Mouse (Mus musculus): Measurements from ENCODE around the gene Dgcr8.

The Dgcr8 gene

GRCm38 (mm10) chr16:18249364-18249967, 39.6 kb downstream of the Dgcr8 start:
- in situ Hi-C loops (cut with MseI, MboI) = no loop called here

DNA sequence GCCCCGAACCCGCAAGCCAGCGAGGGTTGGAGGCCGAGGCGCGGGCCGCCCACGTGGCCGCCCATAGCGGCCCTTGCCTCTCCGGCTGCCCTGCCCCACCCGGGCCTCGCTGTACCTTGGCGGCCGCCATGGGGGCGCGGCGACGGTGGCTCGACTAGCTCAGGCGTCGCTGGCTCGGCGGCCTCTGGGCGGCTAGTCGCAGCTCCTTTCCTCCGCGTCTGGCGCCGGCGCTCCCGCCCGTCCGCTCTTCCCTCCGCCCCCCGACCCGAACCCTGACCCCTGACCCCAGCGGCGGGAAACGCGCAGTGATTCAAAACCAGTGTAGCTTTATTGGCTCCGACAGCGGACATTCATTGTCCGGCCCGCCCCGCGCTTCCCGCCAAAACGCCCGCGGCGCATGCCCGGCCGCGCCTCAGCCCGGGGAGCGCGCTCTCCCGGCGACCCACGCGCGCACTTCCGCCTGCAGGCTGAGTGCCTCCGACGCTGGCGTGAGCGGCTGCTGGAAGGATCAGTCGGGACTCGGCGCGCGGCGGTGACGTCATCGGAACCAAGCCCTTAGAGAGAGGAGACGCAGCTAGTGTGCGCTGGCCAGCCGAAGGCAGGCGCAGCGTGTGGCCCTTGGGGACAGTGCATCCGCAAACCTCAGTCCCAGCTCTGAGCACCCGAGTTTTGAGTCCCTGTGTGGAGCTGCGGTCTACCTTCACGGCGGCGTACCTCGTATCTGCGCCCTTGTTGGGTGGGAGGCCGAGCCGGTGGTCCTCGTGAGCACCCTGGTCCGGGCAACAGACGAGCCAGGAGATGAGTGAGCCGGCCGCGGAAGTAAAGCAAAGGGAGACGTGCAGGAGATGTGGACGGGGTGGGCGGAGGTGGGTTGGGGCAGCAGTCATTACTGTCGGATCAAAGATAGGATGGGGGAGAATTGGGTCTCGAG, 40.3 kb downstream of the Dgcr8 start, which contains the start of the genes Trmt2a and Ranbp1:
Trmt2a (plus strand) TSS at position 247 of the 931 bp plus-strand sequence.
Ranbp1 (minus strand) TSS at position 300 of the 931 bp plus-strand sequence.
- in situ Hi-C loops (cut with MseI, MboI) = no loop called here

DNA sequence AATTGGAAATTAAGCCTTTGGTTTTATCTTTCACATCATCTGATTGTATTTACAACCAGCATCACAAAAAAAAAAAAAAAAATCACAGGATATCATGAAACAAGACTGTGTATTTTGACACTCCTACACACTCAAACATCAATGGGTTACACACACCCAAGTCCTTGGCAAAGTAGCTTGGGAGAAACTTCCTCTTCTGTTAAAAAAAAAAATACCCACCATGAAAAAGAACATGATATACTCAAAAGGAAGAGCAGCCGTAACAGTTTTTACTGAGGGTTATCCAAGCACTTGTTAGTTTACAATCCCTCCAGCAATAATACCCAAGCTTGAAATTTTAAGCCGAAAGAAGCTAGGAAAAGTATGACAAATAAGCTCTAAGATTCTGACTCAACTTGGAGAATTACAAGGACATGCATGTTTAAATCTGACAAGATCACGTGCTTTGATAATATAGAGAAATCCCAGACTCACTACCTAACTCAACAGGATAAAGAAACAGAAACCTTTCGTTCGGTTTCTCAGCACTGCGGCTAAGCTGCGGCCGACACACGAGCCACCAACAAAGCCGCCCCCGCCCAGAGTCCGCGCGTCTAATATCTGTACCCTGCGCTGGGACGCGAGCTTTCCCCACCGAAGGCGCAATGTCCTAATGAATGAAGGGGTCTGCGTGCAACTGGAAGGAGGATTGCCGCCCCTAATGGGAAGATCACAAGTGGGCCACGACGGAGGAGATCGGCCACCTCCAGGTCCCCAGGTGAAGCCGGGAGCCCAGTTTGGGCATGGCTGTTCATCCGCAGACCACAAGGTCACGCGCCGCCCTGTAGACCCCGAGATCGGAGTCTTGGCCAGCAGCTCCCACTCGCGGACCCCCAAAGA, 41.3 kb downstream of the Dgcr8 start:
- in situ Hi-C loops (cut with MseI, MboI) = no loop called here

GRCm38 (mm10) chr16:18241581-18241980, 47.5 kb downstream of the Dgcr8 start:
- in situ Hi-C loops (cut with MseI, MboI) = no loop called here

- in situ Hi-C loops (cut with MseI, MboI) = no loop called here
Observed at GRCm38 (mm10) chr16:18236676-18237501, 52.2 kb downstream of the Dgcr8 start.

DNA sequence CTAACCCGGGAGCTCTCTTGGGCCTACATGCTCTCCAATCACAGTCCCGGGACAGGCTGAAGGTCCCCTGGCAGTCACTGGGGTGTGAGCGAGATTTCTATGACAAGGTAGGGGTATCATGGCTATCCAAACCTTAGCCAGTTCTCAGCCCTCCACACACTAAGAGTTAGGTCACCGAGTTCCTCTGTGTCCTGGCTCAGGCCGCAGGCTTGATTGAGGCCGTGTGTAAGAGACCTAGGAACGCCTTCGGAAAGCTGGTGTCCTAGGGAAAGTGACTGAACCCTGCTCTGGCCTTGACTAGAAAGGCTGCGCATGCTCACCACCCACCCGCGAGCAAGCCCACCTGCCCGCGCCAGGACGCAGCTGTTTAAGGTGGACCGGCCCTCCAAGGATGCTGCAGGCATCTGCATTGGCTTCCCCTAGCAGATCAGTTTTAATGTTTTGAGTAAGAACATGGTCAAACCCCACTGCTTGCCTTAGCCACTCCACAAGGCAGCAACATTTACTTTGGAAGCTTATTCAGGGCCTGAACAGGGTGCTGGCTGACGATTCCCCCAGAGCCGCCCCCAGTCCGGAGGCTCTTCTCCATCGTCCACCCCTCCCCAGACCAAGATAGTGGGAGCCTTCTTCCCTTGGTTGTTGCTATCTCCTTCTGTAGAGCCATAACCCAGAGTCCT, 53.5 kb downstream of the Dgcr8 start:
- in situ Hi-C loops (cut with MseI, MboI) = no loop called here

DNA sequence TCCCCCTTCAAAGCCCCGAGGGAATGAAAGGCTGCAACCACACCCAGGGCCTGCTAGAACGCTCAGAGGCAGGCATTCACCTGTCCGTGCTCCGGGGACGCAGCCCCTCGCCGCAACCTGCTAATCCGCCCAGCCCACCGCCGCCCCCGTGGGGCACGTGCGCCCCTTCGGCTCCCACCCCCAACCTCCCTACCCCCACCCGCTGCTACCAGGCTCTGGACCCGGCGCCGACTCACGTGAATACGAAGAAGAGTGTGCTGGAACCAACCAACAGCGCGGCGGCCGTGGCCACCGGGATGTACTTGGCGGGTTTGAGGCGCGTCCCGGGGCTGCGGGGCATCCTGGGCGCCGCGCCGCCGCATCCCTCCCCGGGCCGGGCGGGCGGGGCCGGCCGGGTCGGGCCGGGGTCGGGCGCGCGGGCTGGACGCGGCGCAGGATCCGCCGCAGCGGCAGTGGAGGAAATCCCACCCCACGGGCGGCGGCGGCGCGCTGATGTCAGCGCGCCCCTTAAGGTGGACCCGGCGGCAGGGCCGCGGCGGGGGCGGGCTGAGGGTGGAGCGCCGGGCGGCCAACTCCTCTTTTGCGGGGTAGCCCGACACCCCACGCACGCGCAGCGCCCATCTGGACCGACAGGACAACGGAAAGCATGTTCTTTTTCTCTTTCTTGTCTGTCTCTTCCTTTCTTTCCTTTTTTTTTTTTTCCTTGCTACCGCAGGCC, 54.2 kb downstream of the Dgcr8 start, which contains the start of gene Zdhhc8:
Zdhhc8 (minus strand) TSS at position 466 of the 718 bp plus-strand sequence.
- in situ Hi-C loops (cut with MseI, MboI) = no loop called here

GRCm38 (mm10) chr16:18233919-18234670, 55.0 kb downstream of the Dgcr8 start:
- in situ Hi-C loops (cut with MseI, MboI) = no loop called here

DNA sequence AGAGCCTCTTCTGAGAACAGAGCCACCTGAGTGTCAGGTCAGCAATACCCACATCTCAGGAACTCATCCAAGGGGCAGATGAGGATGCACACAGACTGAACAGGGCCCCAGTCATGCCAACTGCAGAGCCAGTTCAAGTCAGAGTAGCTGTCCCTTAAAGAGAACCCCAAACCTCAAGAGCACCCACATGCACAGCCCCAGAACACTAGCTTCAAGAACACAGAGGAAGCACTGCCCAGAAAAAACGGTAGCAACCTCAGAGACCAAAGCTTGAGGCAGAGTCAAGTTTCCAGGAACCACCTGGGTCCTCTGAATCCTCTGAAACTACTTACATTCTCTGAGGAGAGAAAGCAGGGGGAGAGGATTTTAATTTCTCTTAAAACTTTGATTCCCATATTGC, 55.6 kb downstream of the Dgcr8 start:
- in situ Hi-C loops (cut with MseI, MboI) = no loop called here

- in situ Hi-C loops (cut with MseI, MboI) = no loop called here
Observed at GRCm38 (mm10) chr16:18231451-18231850, 57.6 kb downstream of the Dgcr8 start.

- in situ Hi-C loops (cut with MseI, MboI) = no loop called here
Observed at GRCm38 (mm10) chr16:18231047-18231446, 58.0 kb downstream of the Dgcr8 start.

DNA sequence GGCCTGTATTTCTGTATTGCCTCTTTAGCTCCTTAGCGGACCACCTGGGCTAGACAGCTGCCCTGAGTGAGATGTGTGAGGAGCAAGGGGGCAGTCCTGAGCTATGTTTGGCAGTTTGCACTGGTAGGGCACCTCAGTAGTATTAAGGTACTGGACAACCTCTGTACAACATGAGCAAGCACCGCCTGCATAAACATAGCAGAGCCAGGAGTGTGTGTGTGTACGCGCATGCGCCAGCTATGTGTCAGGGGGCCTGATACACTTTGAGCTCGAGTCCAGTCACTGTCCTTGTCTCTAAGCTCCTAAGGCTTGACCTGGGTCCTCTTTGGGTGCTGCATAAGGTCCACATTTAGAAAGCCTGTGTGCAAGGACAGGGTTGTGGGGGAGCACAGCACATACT, 58.4 kb downstream of the Dgcr8 start:
- in situ Hi-C loops (cut with MseI, MboI) = no loop called here

DNA sequence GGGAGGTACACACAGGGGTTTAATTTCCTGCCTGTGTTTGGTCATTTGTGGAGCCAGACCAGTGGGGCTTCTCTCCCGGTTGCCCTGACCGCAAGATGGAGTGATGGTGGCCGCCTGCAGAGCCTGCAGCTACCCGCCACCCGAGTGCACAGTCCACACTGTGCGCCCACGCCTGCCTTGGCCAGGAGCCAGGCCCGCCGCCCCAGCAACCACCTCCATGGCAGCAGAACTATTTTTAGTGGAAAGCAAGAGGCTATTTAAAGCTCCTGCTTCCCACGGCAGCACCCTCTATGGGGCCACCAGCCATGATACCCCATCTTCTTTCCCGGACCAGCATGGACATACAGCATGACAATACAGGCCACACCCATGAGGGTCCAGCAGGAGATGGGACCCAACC, 59.4 kb downstream of the Dgcr8 start:
- in situ Hi-C loops (cut with MseI, MboI) = no loop called here

DNA sequence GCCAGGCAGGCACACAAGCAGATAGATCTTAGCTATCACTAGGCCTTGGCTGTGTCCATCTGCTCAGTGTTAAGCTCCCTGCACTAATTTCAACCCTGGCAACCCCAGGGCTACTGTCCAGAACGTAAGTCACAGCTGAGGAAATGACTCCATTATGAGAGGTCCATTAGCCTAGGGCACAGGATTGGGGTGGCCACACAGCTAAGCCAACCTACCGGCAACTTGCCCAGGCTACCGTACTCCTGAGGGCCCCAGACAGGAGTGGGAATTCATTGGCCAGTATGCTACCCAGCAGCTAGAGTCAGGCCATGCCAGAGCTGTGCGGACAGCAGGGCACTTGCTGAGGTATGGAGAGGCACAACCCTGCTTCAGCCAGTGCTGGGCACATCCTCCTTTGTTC, 60.2 kb downstream of the Dgcr8 start:
- in situ Hi-C loops (cut with MseI, MboI) = no loop called here

- in situ Hi-C loops (cut with MseI, MboI) = no loop called here
Observed at GRCm38 (mm10) chr16:18227897-18228422, 61.1 kb downstream of the Dgcr8 start.

DNA sequence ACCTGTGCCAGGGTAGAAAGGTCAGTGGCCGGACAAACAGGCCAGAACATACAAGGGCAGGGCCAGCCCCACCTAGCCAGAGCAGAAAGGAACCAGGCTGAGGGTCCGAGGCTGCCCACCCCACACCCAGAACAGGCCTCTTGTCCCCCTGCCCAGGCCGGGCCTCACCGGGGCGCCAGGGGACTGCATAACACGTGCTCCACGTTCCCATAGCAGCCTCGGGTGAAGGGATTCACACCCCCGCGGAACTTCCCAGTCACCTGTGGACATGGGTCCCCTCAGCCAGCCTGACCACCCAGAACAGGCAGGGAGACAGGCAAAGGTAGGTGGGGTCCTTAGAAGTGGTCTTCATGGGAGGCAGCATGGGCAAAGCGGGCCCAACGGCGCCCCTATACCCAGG, 61.9 kb downstream of the Dgcr8 start:
- in situ Hi-C loops (cut with MseI, MboI) = no loop called here

DNA sequence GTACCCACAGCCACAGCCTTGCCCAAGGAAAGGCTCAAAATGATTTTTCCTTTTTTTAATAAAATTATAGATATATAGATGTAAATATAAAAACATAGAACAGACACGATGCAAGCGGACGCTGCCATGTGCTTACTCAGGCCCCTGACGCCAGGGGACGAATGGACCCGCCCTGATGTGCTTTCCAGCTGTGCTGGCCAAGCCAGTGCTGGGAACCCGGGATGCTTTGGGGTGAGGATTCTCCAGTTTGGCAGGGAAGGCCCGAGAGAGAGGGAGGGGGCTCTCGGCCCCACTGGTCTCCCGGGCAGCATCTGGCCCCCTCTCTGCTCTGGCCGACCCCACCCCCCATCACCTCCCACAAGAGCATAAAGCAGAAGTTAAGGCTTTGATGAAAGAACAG, 66.9 kb downstream of the Dgcr8 start:
- in situ Hi-C loops (cut with MseI, MboI) = no loop called here

- in situ Hi-C loops (cut with MseI, MboI) = no loop called here
Observed at GRCm38 (mm10) chr16:18221543-18221898, 67.5 kb downstream of the Dgcr8 start.
